Mouse (Mus musculus): ENCODE data around the gene Nfib.

Gene Nfib

GRCm38 (mm10) chr4:82431831-82432230 lies 273.7 kb downstream of the Nfib start:
- no peak for DNase-seq (ENCODE audit: low spot score)

DNA sequence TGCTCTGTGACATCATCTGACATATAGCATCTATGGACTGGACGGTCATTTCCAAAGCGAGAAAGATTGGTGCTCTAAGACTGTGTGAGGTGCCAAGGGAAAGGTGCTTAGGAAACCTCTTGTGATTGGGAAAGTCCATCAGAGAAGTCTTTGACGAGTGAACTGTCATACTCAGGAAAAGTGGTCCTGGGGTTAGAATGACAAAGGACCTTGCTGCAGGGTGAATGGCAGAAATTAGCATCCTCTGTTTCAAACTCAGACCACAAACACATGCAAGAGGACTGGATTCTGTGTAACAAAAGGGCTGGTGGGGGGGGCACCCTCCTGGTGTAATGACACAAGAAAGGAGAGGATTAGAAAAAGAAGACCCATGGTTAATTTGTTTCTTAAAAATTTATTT lies 274.7 kb downstream of the Nfib start:
- no peak for DNase-seq (ENCODE audit: low spot score)

- DNase-seq (ENCODE audit: low spot score): no peak
Measured at GRCm38 (mm10) chr4:82426224-82426623, 279.3 kb downstream of the Nfib start.

DNA sequence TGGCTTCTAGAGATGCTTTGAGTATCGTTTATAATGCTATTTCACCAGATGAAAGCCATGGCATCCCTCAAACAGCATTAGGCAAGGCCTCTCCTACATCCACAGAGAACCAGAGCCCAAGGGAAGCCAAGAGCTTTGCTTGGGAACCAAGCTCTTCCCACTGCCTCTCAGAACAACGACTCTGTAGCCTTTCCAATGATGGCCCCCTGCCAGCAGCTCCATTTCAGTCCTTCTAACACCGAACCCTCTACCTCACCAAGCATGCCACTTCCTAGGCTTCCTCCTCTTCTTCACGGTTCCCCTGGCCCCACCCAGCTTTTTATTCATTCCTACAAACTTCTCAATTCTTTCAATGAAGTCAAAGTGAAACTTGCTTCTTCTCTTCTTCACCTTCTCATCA lies 287.3 kb downstream of the Nfib start:
- no peak for DNase-seq (ENCODE audit: low spot score)

- DNase-seq (ENCODE audit: low spot score): no peak
Measured at GRCm38 (mm10) chr4:82415817-82416216, 289.7 kb downstream of the Nfib start.

DNA sequence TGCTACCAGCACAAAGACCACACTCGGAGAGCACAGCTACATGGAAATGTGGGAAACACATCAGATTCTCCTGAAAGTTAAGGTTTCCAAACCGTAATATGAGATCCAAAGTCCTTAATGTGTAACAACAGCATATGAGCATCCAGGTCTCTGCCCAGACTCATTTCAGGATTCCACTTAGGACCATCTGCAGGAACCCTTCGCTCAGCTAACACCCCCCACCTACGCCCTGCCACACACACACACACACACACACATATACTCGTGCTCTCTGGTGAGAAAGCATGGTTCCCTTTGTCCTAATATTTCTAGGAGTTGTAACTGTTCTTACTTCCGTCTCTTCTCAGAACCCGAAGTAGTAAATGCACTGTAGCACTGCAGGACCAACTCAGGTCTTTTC lies 292.9 kb downstream of the Nfib start:
- no peak for DNase-seq (ENCODE audit: low spot score)

DNA sequence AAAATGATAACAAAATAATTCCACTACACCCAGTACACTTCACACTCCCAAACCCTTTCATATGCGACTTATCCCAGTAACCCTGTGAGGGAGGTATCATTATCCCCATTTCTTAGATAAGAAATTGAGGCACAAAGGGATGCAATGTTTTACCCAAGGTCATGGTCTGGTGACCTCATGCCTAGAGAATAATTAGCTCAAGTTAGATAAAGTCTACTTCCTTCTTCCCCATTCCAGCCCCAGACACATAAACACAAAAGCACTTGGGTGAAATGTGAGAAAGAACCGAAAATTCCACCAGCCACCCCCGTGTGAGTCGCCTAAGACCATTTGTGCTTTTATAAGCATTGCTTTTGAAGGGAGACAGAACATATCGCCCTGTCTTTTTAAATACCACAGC lies 293.6 kb downstream of the Nfib start:
- no peak for DNase-seq (ENCODE audit: low spot score)

- DNase-seq (ENCODE audit: low spot score): no peak
Measured at GRCm38 (mm10) chr4:82408463-82409404, 296.8 kb downstream of the Nfib start.

- DNase-seq (ENCODE audit: low spot score): no peak
Measured at GRCm38 (mm10) chr4:82406511-82406910, 299.0 kb downstream of the Nfib start.

- no peak for DNase-seq (ENCODE audit: low spot score)
Measured at GRCm38 (mm10) chr4:82405791-82406190, 299.8 kb downstream of the Nfib start.

DNA sequence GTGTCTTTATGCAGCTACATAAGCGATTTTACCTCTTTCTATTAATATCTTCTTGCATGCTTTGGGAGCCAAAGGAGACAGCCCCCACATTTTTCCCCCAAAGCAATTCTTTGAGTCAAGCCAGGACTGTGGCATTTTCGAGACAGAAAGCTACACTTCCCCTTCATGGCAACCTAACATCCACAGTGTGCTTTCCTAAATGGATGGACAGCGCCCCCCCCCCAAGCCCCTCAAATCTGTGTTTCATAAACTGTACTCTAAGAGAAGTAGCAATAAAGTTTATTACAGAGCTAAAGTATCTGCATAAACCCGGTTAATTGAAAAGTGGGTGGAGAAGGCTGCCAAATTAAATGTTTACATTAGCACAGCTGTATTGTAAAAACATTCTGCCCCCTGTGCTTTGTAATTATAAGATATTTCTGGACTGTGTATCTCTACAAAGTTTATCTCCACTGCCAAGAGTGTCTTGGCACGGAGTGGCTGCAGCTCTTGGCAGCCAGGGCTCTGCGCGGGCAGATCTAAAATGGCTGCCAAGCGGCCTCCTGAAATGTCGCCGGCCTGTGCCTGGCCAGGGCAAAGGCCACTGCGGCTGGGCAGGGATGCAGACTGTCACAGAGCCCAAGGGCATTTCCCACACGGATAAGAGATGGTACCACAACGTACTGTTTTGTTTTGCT lies 301.4 kb downstream of the Nfib start:
- peak; percentile 68 for DNase-seq (ENCODE audit: low spot score)

- no peak for DNase-seq (ENCODE audit: low spot score)
Measured at GRCm38 (mm10) chr4:82402666-82403065, 302.9 kb downstream of the Nfib start.

GRCm38 (mm10) chr4:82401450-82402061 lies 304.0 kb downstream of the Nfib start:
- no peak for DNase-seq (ENCODE audit: low spot score)

GRCm38 (mm10) chr4:82400536-82400935 lies 305.0 kb downstream of the Nfib start:
- DNase-seq (ENCODE audit: low spot score): no peak

GRCm38 (mm10) chr4:82399406-82400380 lies 305.9 kb downstream of the Nfib start:
- peak; percentile 66 for DNase-seq (ENCODE audit: low spot score)

GRCm38 (mm10) chr4:82398282-82398681 lies 307.3 kb downstream of the Nfib start:
- no peak for DNase-seq (ENCODE audit: low spot score)

DNA sequence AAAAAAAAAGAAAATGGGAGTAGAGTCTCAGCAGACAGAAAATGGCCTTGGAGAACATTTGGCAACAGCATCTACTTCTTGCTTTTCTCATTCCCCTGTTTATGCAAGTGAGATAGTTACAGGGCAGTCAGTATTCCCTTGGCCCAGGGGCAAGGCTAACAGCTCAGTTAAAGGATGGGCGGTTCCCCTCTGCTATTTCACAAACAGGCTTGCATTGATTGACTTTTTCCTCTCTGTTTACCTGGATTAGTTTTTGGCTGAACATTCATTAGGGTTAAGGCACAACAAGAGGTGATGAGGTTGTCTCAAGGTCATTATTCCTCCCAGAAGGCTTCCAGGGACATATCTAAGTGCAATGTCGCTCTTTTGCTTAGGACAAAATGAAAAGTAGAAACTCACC lies 308.7 kb downstream of the Nfib start:
- no peak for DNase-seq (ENCODE audit: low spot score)

DNA sequence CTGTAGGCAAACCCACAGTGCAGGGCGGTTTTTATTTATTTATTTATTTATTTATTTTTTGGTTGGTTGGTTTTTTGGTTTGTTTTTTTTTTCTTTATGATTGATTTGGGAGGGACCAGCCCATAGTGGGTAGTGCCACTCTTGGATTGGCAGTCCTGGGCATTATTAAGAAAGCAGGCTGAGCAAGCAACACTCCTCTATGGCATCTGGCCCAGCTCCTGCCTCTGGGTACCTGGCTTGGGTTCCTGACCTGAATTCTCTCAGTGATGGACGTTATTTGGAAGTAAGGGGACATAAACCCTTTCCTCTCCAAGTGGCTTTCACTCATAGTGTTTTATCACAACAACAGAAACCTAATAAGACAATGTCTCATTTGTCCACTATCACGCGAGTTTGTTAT lies 309.5 kb downstream of the Nfib start:
- DNase-seq (ENCODE audit: low spot score): no peak

GRCm38 (mm10) chr4:82394346-82394745 lies 311.2 kb downstream of the Nfib start:
- no peak for DNase-seq (ENCODE audit: low spot score)

- no peak for DNase-seq (ENCODE audit: low spot score)
Measured at GRCm38 (mm10) chr4:82393021-82393420, 312.5 kb downstream of the Nfib start.

GRCm38 (mm10) chr4:82392496-82392895 lies 313.1 kb downstream of the Nfib start:
- DNase-seq (ENCODE audit: low spot score): no peak

Measured in testis, postnatal 14 days (tissue).